Mouse (Mus musculus): ENCODE results near the gene Man2b2. TPM values are rescaled to one million over a fixed set of nuclear protein-coding genes. Genes with fewer than 3 reads are reported as not detected.

The Man2b2 gene
- 17.1 TPM for polyA plus RNA-seq (2017; shearing (Covaris generic))

GRCm38 (mm10) chr5:36829913-36830879 lies at the start of gene Man2b2:
Man2b2 (minus strand) TSS chr5:36830653.

GRCm38 (mm10) chr5:36868266-36869090 lies 38.0 kb upstream of the Man2b2 start, which contains the start of gene Ppp2r2c:
Ppp2r2c (plus strand) TSS chr5:36868513.

GRCm38 (mm10) chr5:36796296-36797014 lies 34.0 kb downstream of the Man2b2 start, which contains the start of gene Mrfap1:
Mrfap1 (minus strand) TSS chr5:36796772.

Other genes starting within 250 kb of the Man2b2 start
- gene Tbc1d14, start 237.4 kb downstream of the Man2b2 start, polyA plus RNA-seq (2017; shearing (Covaris generic)) = 134 TPM
- 48.5 TPM for gene D5Ertd579e, start 134.6 kb downstream of the Man2b2 start, polyA plus RNA-seq (2017; shearing (Covaris generic))
- gene Bloc1s4, start 82.0 kb downstream of the Man2b2 start, polyA plus RNA-seq (2017; shearing (Covaris generic)) = 3.1 TPM
- gene Mrfap1, start 33.9 kb downstream of the Man2b2 start, polyA plus RNA-seq (2017; shearing (Covaris generic)) = 178 TPM
- not detected for gene Ppp2r2c, start 37.9 kb upstream of the Man2b2 start, polyA plus RNA-seq (2017; shearing (Covaris generic))
- gene Wfs1, start 158.6 kb upstream of the Man2b2 start, polyA plus RNA-seq (2017; shearing (Covaris generic)) = 4.4 TPM

Data from inflammation-experienced regulatory T-cells, adult 16 weeks (primary cell).